Mouse (Mus musculus): ENCODE measurements around the gene Plac8. TPM values are rescaled to one million over a fixed set of nuclear protein-coding genes. Genes with fewer than 3 reads are reported as not detected.

Plac8 gene
- total RNA-seq (2021): not detected
- long read RNA-seq: 0 reads

DNA sequence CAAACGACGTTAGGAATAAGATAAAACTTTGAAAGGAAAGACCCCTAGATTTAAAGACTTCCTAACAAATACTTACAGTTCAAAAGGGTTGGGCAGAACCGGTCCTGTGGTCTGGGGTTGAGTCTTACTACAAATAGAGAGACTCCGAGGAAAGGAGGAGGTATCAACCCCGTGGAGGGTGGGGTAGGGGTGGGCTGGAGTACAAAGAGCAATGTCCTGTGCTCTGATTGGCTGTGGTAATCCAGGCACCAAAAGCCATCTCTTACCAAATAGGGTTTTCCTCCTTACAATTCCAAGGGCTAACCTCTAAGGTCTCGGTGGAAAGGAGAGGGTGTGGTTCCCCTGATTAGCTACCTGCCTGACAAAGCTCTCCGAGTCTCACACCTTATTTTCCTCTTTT, at the start of gene Plac8:
Gene Plac8 (minus strand): TSS at position 177 of the 400 bp plus-strand sequence.
- DNase-seq (ENCODE audit: low spot score in 2 of 2): no peak

GRCm38 (mm10) chr5:100620952-100621351, 48.9 kb upstream of the Plac8 start:
- DNase-seq (ENCODE audit: low spot score in 2 of 2): no peak

DNA sequence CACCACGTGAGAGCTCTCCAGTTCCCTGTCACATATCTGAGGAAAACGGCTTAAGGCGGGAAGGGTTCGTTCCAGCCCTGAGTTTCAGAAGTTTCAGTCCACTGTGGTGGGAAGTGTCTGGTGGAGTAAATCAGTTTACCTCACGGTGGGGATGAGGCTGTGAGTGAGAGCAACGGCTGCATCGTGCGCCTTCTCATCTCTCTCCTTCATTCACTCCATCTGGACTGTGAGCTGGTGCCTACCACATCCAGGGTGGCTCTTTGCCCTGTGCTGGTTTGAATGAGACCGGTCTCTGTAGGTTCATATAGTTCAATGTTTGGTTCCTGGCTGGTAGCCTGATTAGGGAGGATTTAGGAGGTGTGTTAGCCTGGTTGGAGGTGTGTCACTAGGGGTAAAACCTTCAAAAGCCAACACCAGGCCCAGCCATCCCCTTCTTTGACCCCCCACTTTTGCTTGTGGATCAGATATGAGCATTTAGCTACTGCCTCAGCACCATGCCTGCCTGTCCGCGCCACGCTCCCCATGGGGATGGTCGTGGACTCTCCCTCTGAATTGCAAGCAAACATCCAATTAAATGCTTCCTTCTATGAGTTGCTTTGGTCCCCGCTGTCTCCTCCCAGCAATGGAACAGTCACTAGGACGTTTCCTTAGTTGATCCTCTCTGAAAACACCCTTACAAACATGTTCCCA, 47.7 kb upstream of the Plac8 start:
- DNase-seq (ENCODE audit: low spot score in 2 of 2): no peak

DNA sequence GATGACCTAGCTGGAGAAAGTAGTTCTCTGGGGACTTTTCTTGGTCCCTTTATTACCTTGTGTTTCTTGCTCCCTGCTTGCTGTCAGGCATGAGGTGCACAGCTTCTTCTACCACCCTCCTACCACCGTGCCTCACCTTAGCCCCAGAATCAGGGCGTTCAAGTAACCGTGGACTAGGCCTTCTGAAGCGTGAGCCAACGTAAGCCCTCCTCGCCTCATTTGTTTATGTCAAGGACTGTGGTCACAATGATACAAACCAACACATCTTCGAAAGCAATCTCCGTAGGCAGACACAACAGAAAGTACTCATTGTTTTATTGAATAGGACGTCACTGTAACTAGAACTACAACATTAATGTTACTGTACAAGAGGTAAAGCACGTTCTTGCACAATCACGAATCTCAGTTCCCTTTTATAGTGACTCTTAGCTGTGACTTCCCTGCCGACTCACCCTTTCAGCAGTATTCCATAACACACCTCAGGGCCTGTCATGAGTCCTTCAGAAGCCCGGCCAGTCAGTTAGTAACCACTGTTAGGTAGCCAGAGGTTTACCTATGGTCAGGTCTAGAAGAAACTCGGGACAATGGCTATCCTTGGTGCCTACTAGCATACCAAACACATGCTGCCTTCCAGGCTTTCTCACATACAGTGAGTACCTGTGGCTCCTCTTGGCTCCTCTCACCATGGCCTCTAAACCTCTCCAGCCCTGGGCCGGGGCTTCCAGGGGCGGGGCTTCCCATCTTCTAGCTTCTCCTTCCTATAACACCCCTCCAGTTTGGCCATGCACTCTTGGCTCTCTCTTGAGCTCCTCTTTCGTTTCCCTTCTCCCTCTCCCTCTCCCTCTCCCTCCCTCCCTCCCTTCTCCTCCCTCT, 42.1 kb upstream of the Plac8 start:
- no peak for DNase-seq (ENCODE audit: low spot score in 2 of 2)

- DNase-seq (ENCODE audit: low spot score in 2 of 2): no peak
Observed at GRCm38 (mm10) chr5:100607868-100608267, 35.8 kb upstream of the Plac8 start.

DNA sequence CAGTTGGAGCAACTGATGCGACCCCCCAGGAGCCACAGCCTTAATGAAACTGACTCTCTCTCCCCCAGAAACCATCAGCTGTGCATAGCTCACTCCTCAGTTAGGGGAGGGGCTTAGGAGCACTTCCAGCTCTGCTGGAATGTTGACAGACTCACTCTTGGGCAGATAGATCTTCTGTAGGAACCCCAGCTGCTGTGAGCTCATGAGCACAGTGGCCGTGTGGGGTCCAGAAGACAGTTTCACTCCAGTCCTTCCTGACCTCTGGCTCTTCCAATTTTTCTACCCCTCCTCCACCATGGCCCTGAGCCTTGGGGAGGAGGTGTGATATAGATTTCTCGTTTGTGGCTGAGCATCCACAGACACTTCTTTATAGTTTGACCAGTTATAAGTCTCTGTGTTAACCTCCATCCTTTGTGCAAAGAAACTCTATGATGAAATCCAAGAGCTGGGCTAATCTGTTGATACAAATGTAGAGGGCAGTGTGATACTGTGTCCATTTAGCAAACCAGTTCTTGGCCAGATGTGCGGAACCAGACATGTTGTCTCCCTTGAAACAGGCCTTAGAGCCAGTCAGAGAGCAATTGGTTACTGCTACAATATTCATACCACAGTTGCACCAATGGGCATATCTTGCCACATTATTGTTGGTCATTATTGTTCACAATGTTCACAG, 35.2 kb upstream of the Plac8 start:
- DNase-seq (ENCODE audit: low spot score in 2 of 2): no peak

- no peak for DNase-seq (ENCODE audit: low spot score in 2 of 2)
Observed at GRCm38 (mm10) chr5:100605828-100606229, 33.8 kb upstream of the Plac8 start.

- no peak for DNase-seq (ENCODE audit: low spot score in 2 of 2)
Observed at GRCm38 (mm10) chr5:100604061-100604460, 32.0 kb upstream of the Plac8 start.

- no peak for DNase-seq (ENCODE audit: low spot score in 2 of 2)
Observed at GRCm38 (mm10) chr5:100601864-100602263, 29.8 kb upstream of the Plac8 start.

DNA sequence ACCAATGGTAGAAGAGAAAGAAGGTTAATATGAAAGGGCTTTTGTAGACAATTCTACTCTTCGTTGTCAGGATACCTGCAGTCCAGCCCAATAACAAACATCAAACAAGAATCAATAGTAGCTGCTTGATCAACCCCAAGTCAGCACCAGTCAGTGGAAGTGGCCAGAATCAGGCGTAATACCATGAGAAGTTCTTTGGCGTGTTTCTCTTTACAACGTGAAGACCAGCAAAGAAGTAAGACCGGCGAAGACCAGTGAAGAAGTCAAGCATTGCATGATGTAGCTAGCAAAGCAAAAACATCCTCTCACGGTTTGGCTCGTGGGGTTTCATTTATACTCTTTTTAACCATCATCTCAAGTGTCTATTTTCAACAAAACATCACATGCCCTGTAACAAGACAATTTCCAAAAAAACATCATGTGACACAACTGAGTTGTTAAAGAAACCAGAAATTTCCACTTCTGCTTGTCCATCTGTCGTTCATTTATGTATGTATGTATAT, 27.0 kb upstream of the Plac8 start:
- no peak for DNase-seq (ENCODE audit: low spot score in 2 of 2)

GRCm38 (mm10) chr5:100597886-100598485, 25.9 kb upstream of the Plac8 start:
- no peak for DNase-seq (ENCODE audit: low spot score in 2 of 2)

DNA sequence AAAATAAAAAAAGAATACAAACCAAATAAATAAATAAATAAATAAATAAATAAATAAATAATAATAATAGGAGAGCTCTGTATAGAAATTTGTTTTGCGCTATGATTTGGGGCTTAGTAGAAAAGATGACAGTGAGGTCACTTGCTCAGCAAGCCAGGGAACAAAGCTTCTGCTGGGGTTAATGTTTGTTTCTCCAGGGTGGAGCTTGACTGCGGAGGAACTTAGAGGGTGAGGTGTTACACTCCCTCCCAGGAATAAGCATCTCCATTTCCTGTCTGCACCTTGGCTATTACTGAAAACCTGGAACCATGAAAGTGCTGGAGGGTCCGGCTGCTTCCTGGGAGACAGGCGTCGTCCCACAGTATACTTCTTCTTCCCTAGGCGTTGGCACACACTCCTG, 24.0 kb upstream of the Plac8 start:
- DNase-seq (ENCODE audit: low spot score in 2 of 2): no peak

DNA sequence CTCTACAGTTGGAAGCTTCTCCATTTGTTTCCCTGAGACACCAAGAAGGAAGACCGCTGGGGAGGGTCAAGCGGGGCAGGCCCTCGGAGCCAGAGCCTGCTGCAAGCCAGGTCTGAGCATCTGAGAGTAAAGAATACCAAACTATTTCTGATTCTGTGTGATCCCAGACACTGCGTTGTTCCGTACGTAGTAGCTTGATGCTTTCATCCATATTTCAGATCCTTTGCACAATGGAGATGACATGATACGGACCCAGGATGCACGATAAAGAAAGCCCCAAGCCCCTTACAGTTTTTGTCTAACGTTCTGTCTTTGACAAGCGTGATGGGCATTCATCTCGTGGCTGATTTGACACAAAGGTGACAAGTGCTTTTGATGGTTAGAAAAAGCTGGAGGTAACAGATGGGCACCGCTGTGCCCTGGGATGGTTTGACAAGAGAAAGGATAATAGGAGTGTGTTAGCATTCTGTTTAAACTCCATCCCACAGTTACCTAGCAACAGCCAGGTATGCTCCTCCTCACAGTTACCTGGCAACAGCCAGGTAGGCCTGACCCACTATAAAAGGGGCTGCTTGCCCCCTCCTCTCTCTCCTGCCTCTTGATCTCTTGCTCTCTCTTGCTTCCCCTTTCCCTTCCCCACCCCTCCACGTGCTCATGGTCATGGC, 22.9 kb upstream of the Plac8 start:
- DNase-seq (ENCODE audit: low spot score in 2 of 2): no peak

GRCm38 (mm10) chr5:100590505-100590904, 18.5 kb upstream of the Plac8 start:
- no peak for DNase-seq (ENCODE audit: low spot score in 2 of 2)

GRCm38 (mm10) chr5:100587626-100588025, 15.6 kb upstream of the Plac8 start:
- no peak for DNase-seq (ENCODE audit: low spot score in 2 of 2)

DNA sequence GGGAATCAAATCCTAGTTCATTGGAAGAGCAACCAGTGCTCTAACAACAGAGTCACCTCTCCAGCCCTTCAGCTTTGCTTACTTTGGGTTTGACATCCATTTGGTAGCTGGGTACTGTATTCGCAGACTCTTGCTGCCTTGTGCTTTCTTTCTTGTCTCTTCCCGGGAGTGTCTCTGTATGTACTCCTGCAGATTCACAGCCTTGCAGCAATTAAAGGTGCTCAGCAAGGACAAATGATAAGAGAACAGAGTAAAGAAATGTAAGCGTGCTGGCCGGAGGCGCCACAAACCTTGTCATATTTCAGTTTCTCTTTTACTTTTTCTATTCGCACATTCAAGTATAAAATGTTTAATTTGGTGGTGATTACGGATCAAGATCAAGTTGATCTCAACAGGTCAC, 15.1 kb upstream of the Plac8 start:
- no peak for DNase-seq (ENCODE audit: low spot score in 2 of 2)

GRCm38 (mm10) chr5:100585657-100586056, 13.6 kb upstream of the Plac8 start:
- DNase-seq (ENCODE audit: low spot score in 2 of 2): no peak

- DNase-seq (ENCODE audit: low spot score in 2 of 2): no peak
Observed at GRCm38 (mm10) chr5:100585206-100585644, 13.2 kb upstream of the Plac8 start.

- DNase-seq (ENCODE audit: low spot score in 2 of 2): no peak
Observed at GRCm38 (mm10) chr5:100583066-100583465, 11.0 kb upstream of the Plac8 start.

- DNase-seq (ENCODE audit: low spot score in 2 of 2): no peak
Observed at GRCm38 (mm10) chr5:100582435-100582826, 10.4 kb upstream of the Plac8 start.
